Mouse (Mus musculus): ENCODE measurements around the gene Galt.
"Not testable (repeated sequence)": the region's sequence is repeated elsewhere in the genome, so short reads cannot be mapped to it uniquely, and the experiment has no call there.

- TF ChIP-seq EP300, CTCF (IDR thresholded peaks at IDR 0.05; ENCODE audit: low read depth): not testable (repeated sequence)
Measured at GRCm38 (mm10) chr4:41767301-41767700, 12.3 kb downstream of the Galt start.
